Mouse (Mus musculus) heart, postnatal 0 days (tissue): Measurements from ENCODE around the gene Bckdhb.

Experiments
- CTCF ChIP-seq: IDR thresholded peaks from 2 replicates; pipeline ENCODE4 v1.5.1; 2016; ENCODE audit warnings: antibody characterized with exemption, control low read depth, low read depth
- EP300 ChIP-seq: IDR thresholded peaks from 2 replicates; pipeline ENCODE4 v1.6.1; 2016; ENCODE audit warnings: antibody characterized with exemption, low read depth

GRCm38 (mm10) chr9:83940016-83940415, 15.1 kb downstream of the Bckdhb start:
- TF ChIP-seq CTCF (no peak), EP300 (no peak)
